Mouse (Mus musculus): ENCODE measurements around the gene Prpf8. TPM values are rescaled to one million over a fixed set of nuclear protein-coding genes. Genes with fewer than 3 reads are reported as not detected.

Gene Prpf8
- polyA plus RNA-seq, 1 experiment from 2014 or later = 105 TPM

- Histone ChIP-seq H3K27ac (ENCODE audit: low read depth, low read length) (peak overlapping the region; percentile 96), H3K4me3 (ENCODE audit: low read depth, low read length) (peak overlapping the region; percentile 26), H3K4me1 (replicated peaks; ENCODE audit: control insufficient read depth, insufficient read depth, low read length) (peaks cover 41% of the 10 kb centered on the region), H3K27me3 (replicated peaks; ENCODE audit: control insufficient read depth, insufficient read depth, low read length) (no peaks in the 10 kb centered on the region), H3K4me2 (peak overlapping the region; percentile 62), H3K9me3 (ENCODE audit: control insufficient read depth, low read length) (no peaks in the 10 kb centered on the region), H3K36me3 (ENCODE audit: control insufficient read depth, insufficient read depth, low read length) (peaks cover 20% of the 10 kb centered on the region), H3K9ac (ENCODE audit: low read depth, low read length) (peak overlapping the region; percentile 68)
- WGBS = 69% methylated on average over 3 of the region's 3 CpGs
- no peak for DNase-seq (ENCODE audit: low spot score)
- 0 out of 2 replicates have a peak, but pooled peaks have one; percentile 7 for ATAC-seq (replicated peaks; ENCODE audit: low FRiP score)
Measured at GRCm38 (mm10) chr11:75448575-75448974, 38.0 kb upstream of the Prpf8 start.

- no peaks in the 10 kb centered on the region for H3K9me3 ChIP-seq (ENCODE audit: control insufficient read depth, low read length)
- H3K4me3 ChIP-seq (ENCODE audit: low read depth, low read length) = peak overlapping the region; percentile 26
- DNase-seq (ENCODE audit: low spot score) = no peak
- H3K9ac ChIP-seq (ENCODE audit: low read depth, low read length) = peak overlapping the region; percentile 68
- peaks cover 49% of the 10 kb centered on the region for H3K4me1 ChIP-seq (replicated peaks; ENCODE audit: control insufficient read depth, insufficient read depth, low read length)
- no peaks in the 10 kb centered on the region for H3K27me3 ChIP-seq (replicated peaks; ENCODE audit: control insufficient read depth, insufficient read depth, low read length)
- peak overlapping the region; percentile 96 for H3K27ac ChIP-seq (ENCODE audit: low read depth, low read length)
- H3K4me2 ChIP-seq = peak overlapping the region; percentile 62
- peak; percentile 71 for ATAC-seq (replicated peaks; ENCODE audit: low FRiP score)
- WGBS = 42% methylated on average over 7 of the region's 7 CpGs
- H3K36me3 ChIP-seq (ENCODE audit: control insufficient read depth, insufficient read depth, low read length) = peaks cover 20% of the 10 kb centered on the region
Measured at GRCm38 (mm10) chr11:75449695-75450094, 36.9 kb upstream of the Prpf8 start.

GRCm38 (mm10) chr11:75450304-75450908 is 36.2 kb upstream of the Prpf8 start:
- Histone ChIP-seq H3K9ac (ENCODE audit: low read depth, low read length) (peak overlapping the region; percentile 63), H3K4me3 (ENCODE audit: low read depth, low read length) (peak overlapping the region; percentile 34), H3K27me3 (replicated peaks; ENCODE audit: control insufficient read depth, insufficient read depth, low read length) (no peaks in the 10 kb centered on the region), H3K9me3 (ENCODE audit: control insufficient read depth, low read length) (no peaks in the 10 kb centered on the region), H3K4me2 (peak overlapping the region; percentile 62), H3K36me3 (ENCODE audit: control insufficient read depth, insufficient read depth, low read length) (peaks cover 20% of the 10 kb centered on the region), H3K4me1 (replicated peaks; ENCODE audit: control insufficient read depth, insufficient read depth, low read length) (peaks cover 56% of the 10 kb centered on the region), H3K27ac (ENCODE audit: low read depth, low read length) (peak overlapping the region; percentile 96)
- DNase-seq (ENCODE audit: low spot score) = no peak
- ATAC-seq (replicated peaks; ENCODE audit: low FRiP score) = peak; percentile 74
- 54% methylated on average over 8 of the region's 8 CpGs for WGBS

- H3K9ac ChIP-seq (ENCODE audit: low read depth, low read length) = peak overlapping the region; percentile 63
- peak overlapping the region; percentile 96 for H3K27ac ChIP-seq (ENCODE audit: low read depth, low read length)
- H3K4me3 ChIP-seq (ENCODE audit: low read depth, low read length) = peak overlapping the region; percentile 34
- DNase-seq (ENCODE audit: low spot score) (no peak), ATAC-seq (replicated peaks; ENCODE audit: low FRiP score) (no peak)
- H3K36me3 ChIP-seq (ENCODE audit: control insufficient read depth, insufficient read depth, low read length) = peaks cover 20% of the 10 kb centered on the region
- H3K27me3 ChIP-seq (replicated peaks; ENCODE audit: control insufficient read depth, insufficient read depth, low read length) = no peaks in the 10 kb centered on the region
- peaks cover 56% of the 10 kb centered on the region for H3K4me1 ChIP-seq (replicated peaks; ENCODE audit: control insufficient read depth, insufficient read depth, low read length)
- H3K4me2 ChIP-seq = peak overlapping the region; percentile 62
- WGBS = 66% methylated on average over 15 of the region's 15 CpGs
- H3K9me3 ChIP-seq (ENCODE audit: control insufficient read depth, low read length) = no peaks in the 10 kb centered on the region
Measured at GRCm38 (mm10) chr11:75450936-75451335, 35.7 kb upstream of the Prpf8 start.

- DNase-seq (ENCODE audit: low spot score) = no peak
- Histone ChIP-seq H3K4me2 (no peak overlapping the region; the same call in none of the 2 replicates), H3K9me3 (ENCODE audit: control insufficient read depth, low read length) (no peaks in the 10 kb centered on the region), H3K27me3 (replicated peaks; ENCODE audit: control insufficient read depth, insufficient read depth, low read length) (no peaks in the 10 kb centered on the region), H3K9ac (ENCODE audit: low read depth, low read length) (peak overlapping the region; percentile 63; the same call in 1 of the 2 replicates), H3K4me1 (replicated peaks; ENCODE audit: control insufficient read depth, insufficient read depth, low read length) (peaks cover 56% of the 10 kb centered on the region), H3K36me3 (ENCODE audit: control insufficient read depth, insufficient read depth, low read length) (peaks cover 20% of the 10 kb centered on the region), H3K27ac (ENCODE audit: low read depth, low read length) (no peak overlapping the region; the same call in 1 of the 2 replicates), H3K4me3 (ENCODE audit: low read depth, low read length) (no peak overlapping the region)
- WGBS = 92% methylated on average over 8 of the region's 8 CpGs
- ATAC-seq (replicated peaks; ENCODE audit: low FRiP score) = no peak
Measured at GRCm38 (mm10) chr11:75452081-75452480, 34.5 kb upstream of the Prpf8 start.

- 93% methylated on average over 31 of the region's 31 CpGs for WGBS
- Histone ChIP-seq H3K36me3 (ENCODE audit: control insufficient read depth, insufficient read depth, low read length) (peaks cover 15% of the 10 kb centered on the region), H3K4me2 (peak overlapping the region; percentile 100), H3K9ac (ENCODE audit: low read depth, low read length) (peak overlapping the region; percentile 82; the same call in 1 of the 2 replicates), H3K27ac (ENCODE audit: low read depth, low read length) (peak overlapping the region; percentile 44; the same call in 1 of the 2 replicates), H3K27me3 (replicated peaks; ENCODE audit: control insufficient read depth, insufficient read depth, low read length) (no peaks in the 10 kb centered on the region), H3K4me1 (replicated peaks; ENCODE audit: control insufficient read depth, insufficient read depth, low read length) (peaks cover 59% of the 10 kb centered on the region), H3K9me3 (ENCODE audit: control insufficient read depth, low read length) (no peaks in the 10 kb centered on the region), H3K4me3 (ENCODE audit: low read depth, low read length) (peak overlapping the region; percentile 75)
- DNase-seq (ENCODE audit: low spot score) (no peak), ATAC-seq (replicated peaks; ENCODE audit: low FRiP score) (no peak)
Measured at GRCm38 (mm10) chr11:75452812-75453557, 33.6 kb upstream of the Prpf8 start.

- 4% methylated on average over 56 of the region's 56 CpGs for whole genome bisulfite sequencing
- Histone ChIP-seq H3K9ac (ENCODE audit: low read depth, low read length) (peak within 1 kb of the TSS; percentile 82), H3K27ac (ENCODE audit: low read depth, low read length) (peak within 1 kb of the TSS; percentile 72), H3K36me3 (ENCODE audit: control insufficient read depth, insufficient read depth, low read length) (peaks cover 5% of the 10 kb centered on the region; the same call in 1 of the 2 replicates), H3K4me2 (peak within 1 kb of the TSS; percentile 100), H3K4me3 (ENCODE audit: low read depth, low read length) (peak within 1 kb of the TSS; percentile 75), H3K4me1 (replicated peaks; ENCODE audit: control insufficient read depth, insufficient read depth, low read length) (peaks cover 60% of the 10 kb centered on the region), H3K9me3 (ENCODE audit: control insufficient read depth, low read length) (no peaks in the 10 kb centered on the region), H3K27me3 (replicated peaks; ENCODE audit: control insufficient read depth, insufficient read depth, low read length) (no peaks in the 10 kb centered on the region)
- ATAC-seq (replicated peaks; ENCODE audit: low FRiP score) (peak; percentile 82), DNase-seq (ENCODE audit: low spot score) (peak; percentile 88)
Measured at GRCm38 (mm10) chr11:75453991-75454930, 32.4 kb upstream of the Prpf8 start, which contains the start of gene Wdr81. Wdr81 (minus strand) TSS chr11:75454717.
